Mouse (Mus musculus): ENCODE results near the gene Gm4788.
"Not testable (repeated sequence)": the region's sequence is repeated elsewhere in the genome, so short reads cannot be mapped to it uniquely, and the experiment has no call there.

The Gm4788 gene
- long read RNA-seq, experiment 1 = 0 reads
- long read RNA-seq, experiment 2 = 0 reads

GRCm38 (mm10) chr1:139781143-139781542, at the start of gene Gm4788:
TSS of gene Gm4788 (minus strand) at chr1:139781243.
- intact Hi-C loops (cut with DNase I) = no loop called here

DNA sequence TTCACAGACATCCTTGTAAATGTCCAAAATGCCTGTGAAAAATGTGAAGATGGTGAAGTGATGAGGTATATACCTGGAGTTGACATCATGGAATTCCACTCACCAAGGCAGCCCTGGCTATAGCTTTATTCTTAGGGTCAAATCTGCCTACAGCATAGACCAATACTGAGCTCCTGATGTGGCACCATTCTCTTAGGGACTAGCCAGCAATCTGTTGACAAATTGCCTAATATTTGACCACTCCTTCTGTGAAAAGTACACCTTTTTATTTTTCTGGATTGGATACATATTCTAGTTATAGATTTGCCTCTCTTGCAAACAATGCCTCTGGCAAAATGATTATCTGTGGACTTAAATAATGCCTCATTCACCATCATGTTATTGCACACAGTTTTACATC, 27.6 kb upstream of the Gm4788 start:
- intact Hi-C loops (cut with DNase I) = no loop called here

DNA sequence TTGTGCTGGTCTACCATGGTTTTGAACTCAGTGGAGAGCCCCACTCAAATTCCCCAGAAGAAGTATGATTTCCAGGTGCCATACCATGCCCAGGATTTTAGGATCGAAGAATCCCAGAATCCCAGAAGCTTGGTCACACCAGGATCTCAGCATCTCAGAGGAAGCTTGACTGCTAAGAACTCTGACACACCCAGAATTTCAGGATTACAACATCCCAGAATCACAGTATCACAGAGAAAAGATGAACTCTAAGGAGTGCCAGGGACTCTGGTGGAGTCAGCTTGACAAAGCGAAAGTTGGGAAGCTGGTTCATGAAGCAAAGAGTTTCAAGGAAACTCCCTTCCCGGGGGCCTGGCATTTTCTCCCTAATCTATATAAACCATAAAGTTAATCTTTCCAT, 11.1 kb downstream of the Gm4788 start:
- intact Hi-C loops (cut with DNase I) = not testable (repeated sequence)

DNA sequence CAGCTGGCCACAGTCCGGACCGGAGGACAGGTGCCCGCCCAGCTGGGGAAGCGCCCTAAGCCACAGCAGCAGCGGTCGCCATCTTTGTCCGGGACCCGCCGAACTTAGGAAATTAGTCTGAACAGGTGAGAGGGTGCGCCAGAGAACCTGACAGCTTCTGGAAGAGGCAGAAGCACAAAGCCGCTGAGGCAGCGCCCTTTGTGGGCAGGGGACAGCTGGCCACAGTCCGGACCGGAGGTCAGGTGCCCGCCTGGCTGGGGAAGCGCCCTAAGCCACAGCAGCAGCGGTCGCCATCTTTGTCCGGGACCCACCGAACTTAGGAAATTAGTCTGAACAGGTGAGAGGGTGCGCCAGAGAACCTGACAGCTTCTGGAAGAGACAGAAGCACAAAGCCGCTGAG, 64.4 kb downstream of the Gm4788 start:
- intact Hi-C loops (cut with DNase I) = not testable (repeated sequence)

DNA sequence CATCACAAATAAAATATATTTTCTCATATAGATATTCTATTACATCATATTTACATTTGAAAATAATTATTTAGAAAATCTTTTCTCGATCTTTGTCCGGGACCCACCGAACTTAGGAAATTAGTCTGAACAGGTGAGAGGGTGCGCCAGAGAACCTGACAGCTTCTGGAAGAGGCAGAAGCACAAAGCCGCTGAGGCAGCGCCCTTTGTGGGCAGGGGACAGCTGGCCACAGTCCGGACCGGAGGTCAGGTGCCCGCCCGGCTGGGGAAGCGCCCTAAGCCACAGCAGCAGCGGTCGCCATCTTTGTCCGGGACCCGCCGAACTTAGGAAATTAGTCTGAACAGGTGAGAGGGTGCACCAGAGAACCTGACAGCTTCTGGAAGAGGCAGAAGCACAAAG, 64.8 kb downstream of the Gm4788 start:
- intact Hi-C loops (cut with DNase I) = not testable (repeated sequence)

DNA sequence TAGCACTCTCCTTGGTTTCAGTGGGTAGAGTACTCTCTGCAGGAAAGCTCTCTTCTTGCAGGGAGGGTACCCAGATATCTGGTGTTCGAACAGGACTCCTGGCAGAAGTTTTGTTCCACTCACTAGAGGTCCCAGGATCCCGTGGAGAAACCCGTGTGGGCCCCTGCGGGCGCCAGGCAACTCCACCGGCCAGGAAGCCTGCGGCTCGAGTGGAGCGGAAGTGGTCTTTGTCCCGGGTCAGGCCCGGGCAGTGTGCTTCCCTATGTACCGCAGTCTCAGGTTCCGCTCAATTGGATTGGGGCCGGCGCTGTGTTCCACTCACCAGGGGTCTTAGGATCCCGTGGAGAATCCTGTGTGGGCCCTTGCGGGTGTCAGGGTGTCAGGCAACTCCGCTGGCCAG, 131.1 kb downstream of the Gm4788 start:
- intact Hi-C loops (cut with DNase I) = not testable (repeated sequence)

All from adrenal gland (tissue).